Mouse (Mus musculus) layer of hippocampus, adult 8-10 months (tissue): ENCODE data around the gene Prr29. TPM values are rescaled to one million over a fixed set of nuclear protein-coding genes. Genes with fewer than 3 reads are reported as not detected.

Experiments
- DNase-seq, 2 experiments: peaks; one replicate each; pipeline ENCODE4 v3.0.0; 2022; ENCODE audit warnings: low spot score in 2 of 2
- total RNA-seq, 4 experiments: library from RNA; stranded (reverse); gene quantifications; 2 replicates each; pipeline ENCODE4 v1.2.4; 2022

Gene Prr29
- total RNA-seq, 4 experiments from 2014 or later: 0.41 TPM; not detected in 3

GRCm38 (mm10) chr11:106398481-106398880, 33.2 kb downstream of the Prr29 start:
- DNase-seq: no peak

- no peak for DNase-seq
Observed at GRCm38 (mm10) chr11:106410011-106410410, 44.7 kb downstream of the Prr29 start.

GRCm38 (mm10) chr11:106410507-106410906, 45.2 kb downstream of the Prr29 start:
- DNase-seq: no peak

- no peak for DNase-seq
Observed at GRCm38 (mm10) chr11:106411157-106411556, 45.9 kb downstream of the Prr29 start.

- no peak for DNase-seq
Observed at GRCm38 (mm10) chr11:106412641-106413360, 47.5 kb downstream of the Prr29 start.

GRCm38 (mm10) chr11:106416331-106416730, 51.1 kb downstream of the Prr29 start:
- no peak for DNase-seq

DNA sequence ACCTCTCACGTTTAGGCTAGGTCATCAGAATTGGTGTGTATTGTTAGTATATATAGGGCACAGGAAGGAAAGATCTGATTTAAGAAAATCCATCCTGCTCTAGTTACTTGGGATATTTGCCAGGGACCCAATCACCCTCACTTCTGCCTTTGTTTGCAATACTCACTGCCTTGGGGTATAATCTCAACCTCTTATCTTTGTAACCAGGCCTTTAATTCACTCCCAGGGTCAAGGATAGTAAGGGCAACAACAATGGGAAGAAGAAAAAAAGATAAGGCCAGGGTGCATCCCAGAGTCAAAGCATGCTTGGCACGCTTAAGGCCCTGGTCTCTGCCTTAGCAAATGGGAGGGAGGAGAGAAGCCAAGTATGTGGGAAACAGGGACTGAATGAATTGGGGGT, 52.6 kb downstream of the Prr29 start:
- no peak for DNase-seq

GRCm38 (mm10) chr11:106418622-106419196, 53.4 kb downstream of the Prr29 start:
- DNase-seq: peak; percentile 61 to 88

GRCm38 (mm10) chr11:106419262-106420102, 54.2 kb downstream of the Prr29 start:
- DNase-seq: no peak

- no peak for DNase-seq
Observed at GRCm38 (mm10) chr11:106425201-106425600, 59.9 kb downstream of the Prr29 start.

- DNase-seq: no peak
Observed at GRCm38 (mm10) chr11:106426447-106426846, 61.2 kb downstream of the Prr29 start.

Other genes starting within 250 kb of the Prr29 start
- gene Gm10840, start 204.6 kb upstream of the Prr29 start, total RNA-seq: 1 to 10 TPM in 1 of 4 experiments, not detected in 3; 1.4 TPM
- gene Limd2, start 204.6 kb upstream of the Prr29 start, total RNA-seq: 100 to 1,000 TPM; 111 to 131 (median 122) TPM
- gene Strada, start 163.3 kb upstream of the Prr29 start, total RNA-seq: 10 to 100 TPM; 29.2 to 33.2 (median 31.0) TPM
- 10 to 100 TPM; 82.3 to 98.3 (median 92.6) TPM for gene Ccdc47, start 149.1 kb upstream of the Prr29 start, total RNA-seq
- gene Ddx42, start 148.5 kb upstream of the Prr29 start, total RNA-seq: 10 to 100 TPM; 65.3 to 71.1 (median 69.4) TPM
- 10 to 100 TPM; 28.9 to 33.3 (median 32.4) TPM for gene Ftsj3, start 109.4 kb upstream of the Prr29 start, total RNA-seq
- gene Psmc5, start 109.3 kb upstream of the Prr29 start, total RNA-seq: 100 to 1,000 TPM; 164 to 180 (median 176) TPM
- 10 to 100 TPM; 29.1 to 34.7 (median 31.2) TPM for gene Smarcd2, start 92.5 kb upstream of the Prr29 start, total RNA-seq
- under 1 TPM in 2 of 4 experiments, not detected in 2; 0.16 to 0.20 TPM for gene Tcam1, start 88.8 kb upstream of the Prr29 start, total RNA-seq
- gene Gh, start 63.6 kb upstream of the Prr29 start, total RNA-seq: 1 to 10 TPM in 1 of 4 experiments, under 1 TPM in 1, not detected in 2; 0.57 to 1.7 TPM
- gene Cd79b, start 50.7 kb upstream of the Prr29 start, total RNA-seq: under 1 TPM in 1 of 4 experiments, not detected in 3; 0.39 TPM
- under 1 TPM in 2 of 4 experiments, not detected in 2; 0.07 TPM for gene Scn4a, start 12.2 kb upstream of the Prr29 start, total RNA-seq
- gene Icam2, start 22.6 kb downstream of the Prr29 start, total RNA-seq: 1 to 10 TPM; 1.7 to 3.4 (median 2.4) TPM
- 10 to 100 TPM; 10.4 to 12.4 (median 11.4) TPM for gene Ern1, start 122.4 kb downstream of the Prr29 start, total RNA-seq
- gene Tex2, start 248.0 kb downstream of the Prr29 start, total RNA-seq: 100 to 1,000 TPM; 135 to 153 (median 142) TPM